Mouse (Mus musculus) heart, embryonic 11.5 days (tissue): ENCODE measurements around the gene Zfp867. TPM values are rescaled to one million over a fixed set of nuclear protein-coding genes. Genes with fewer than 3 reads are reported as not detected.

ENCODE experiments used
- ATAC-seq: fragments of 200-750 bp; cut with Nextera tagmentation; replicated peaks from 2 replicates; pipeline ENCODE4 v1.8.0; 2017; ENCODE audit warnings: moderate library complexity; ENCODE audit not compliant: insufficient number of reproducible peaks, low FRiP score, low TSS enrichment
- H3K27ac ChIP-seq: fragments of 300-500 bp; sonication (generic); 2 replicates; pipeline ENCODE4 v1.5.1; 2014; ENCODE audit warnings: mild to moderate bottlenecking, low read depth, low read length
- H3K27me3 ChIP-seq: fragments of 300-500 bp; sonication (generic); 2 replicates; pipeline ENCODE4 v1.6.1; 2014; ENCODE audit warnings: mild to moderate bottlenecking, low read length, mixed read lengths; ENCODE audit not compliant: control insufficient read depth, insufficient read depth
- H3K36me3 ChIP-seq: fragments of 300-500 bp; sonication (generic); 2 replicates; pipeline ENCODE4 v1.6.1; 2014; ENCODE audit warnings: mild to moderate bottlenecking, low read length, moderate library complexity, mixed read lengths; ENCODE audit not compliant: control insufficient read depth, insufficient read depth
- H3K4me1 ChIP-seq: fragments of 300-500 bp; sonication (generic); 2 replicates; pipeline ENCODE4 v1.6.1; 2014; ENCODE audit warnings: low read length; ENCODE audit not compliant: control insufficient read depth, insufficient read depth
- H3K4me2 ChIP-seq: fragments of 300-500 bp; sonication (generic); 2 replicates; pipeline ENCODE4 v1.6.1; 2014; ENCODE audit warnings: mild to moderate bottlenecking, moderate library complexity
- H3K4me3 ChIP-seq: fragments of 300-500 bp; sonication (generic); 2 replicates; pipeline ENCODE4 v1.5.1; 2014; ENCODE audit warnings: low read depth, low read length
- H3K9ac ChIP-seq: fragments of 300-500 bp; sonication (generic); 2 replicates; pipeline ENCODE4 v1.6.1; 2014; ENCODE audit warnings: mild to moderate bottlenecking, low read depth, low read length, moderate library complexity
- H3K9me3 ChIP-seq: fragments of 300-500 bp; sonication (generic); replicated peaks from 2 replicates; pipeline ENCODE4 v1.6.1; 2016; ENCODE audit warnings: low read length; ENCODE audit not compliant: control insufficient read depth
- WGBS: fragments of 180-500 bp; shearing (Covaris S2); extraction: QIAGEN DNeasy Blood & Tissue Kit; methylation state at CpG from one replicate; pipeline ENCODE4 v1.1.7; 2014; ENCODE audit not compliant: insufficient replicate concordance; 5-methylcytosine and 5-hydroxymethylcytosine counted together
- polyA plus RNA-seq: library from polyadenylated mRNA; unstranded; fragments of >200 nt; fragmentation: Nextera tagmentation; extraction: Ambion mirVana; gene quantifications from 2 replicates; pipeline ENCODE4 v1.2.1, GENCODE M21; 2014

The Zfp867 gene
- polyA plus RNA-seq, 1 experiment from 2014 or later, result 6.2 TPM

DNA sequence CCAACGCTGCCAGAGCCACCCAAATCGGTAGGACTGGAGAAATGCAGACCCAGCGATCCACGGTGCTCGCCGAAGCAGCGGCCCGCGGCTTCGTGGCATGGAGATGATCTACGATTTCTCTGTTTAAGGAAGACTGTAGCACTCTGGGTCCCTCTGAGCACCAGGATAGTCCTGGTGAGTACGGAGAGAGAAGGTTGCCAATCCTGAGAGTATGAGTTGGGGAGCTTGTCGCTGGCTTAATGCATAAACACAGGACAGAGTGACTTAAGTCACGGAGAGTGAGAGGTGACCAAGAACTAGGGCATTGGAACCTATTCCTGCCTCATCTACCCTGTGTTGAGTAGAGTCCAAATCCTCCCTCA lies 34.4 kb upstream of the Zfp867 start:
- H3K4me2 ChIP-seq, result peak overlapping the region; percentile 86
- ATAC-seq, result no peak
- H3K4me1 ChIP-seq, result peaks cover 9% of the 10 kb centered on the region
- H3K27me3 ChIP-seq, result no peaks in the 10 kb centered on the region
- H3K4me3 ChIP-seq, result peak overlapping the region; percentile 97
- no peaks in the 10 kb centered on the region for H3K9me3 ChIP-seq
- H3K36me3 ChIP-seq, result peaks cover 15% of the 10 kb centered on the region
- 1% methylated on average over 14 of the region's 14 CpGs for WGBS
- peak overlapping the region; percentile 96 for H3K9ac ChIP-seq
- H3K27ac ChIP-seq, result peak overlapping the region; percentile 95

- ATAC-seq, result peak; percentile 87
- peaks cover 20% of the 10 kb centered on the region for H3K36me3 ChIP-seq
- 0% methylated on average over 59 of the region's 71 CpGs for WGBS
These were observed 33.8 kb upstream of the Zfp867 start for GRCm38 (mm10) chr11:59505839-59506712.

DNA sequence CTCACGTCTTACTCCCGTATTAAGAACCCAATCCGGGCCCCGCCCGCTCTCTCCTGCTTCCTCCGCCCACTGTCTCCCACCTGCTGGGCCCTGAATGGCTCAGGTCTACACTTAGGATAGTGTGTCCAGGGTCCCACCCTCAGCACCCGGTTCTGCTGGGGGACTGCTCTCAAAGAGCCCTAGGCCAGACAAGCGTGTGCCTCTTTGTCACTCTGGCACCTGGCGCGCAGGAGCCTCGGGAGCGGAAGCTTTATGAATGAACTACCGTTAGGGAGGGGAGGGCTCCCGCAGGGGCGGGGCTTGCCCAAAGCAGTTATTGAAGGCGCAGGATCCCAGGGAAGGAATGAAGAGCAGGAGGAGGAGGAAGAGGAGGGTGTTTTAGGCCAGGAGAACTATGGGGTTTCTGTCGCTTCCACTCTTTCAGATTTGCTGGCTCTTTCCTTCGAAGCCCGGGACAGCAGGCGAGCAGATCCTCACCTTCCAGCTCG lies 33.1 kb upstream of the Zfp867 start:
- H3K9me3 ChIP-seq, result no peaks in the 10 kb centered on the region
- peak overlapping the region; percentile 86 for H3K4me2 ChIP-seq
- WGBS, result under 1% methylated on average over 21 of the region's 21 CpGs
- peak overlapping the region; percentile 97 for H3K4me3 ChIP-seq
- ATAC-seq, result no peak
- H3K27ac ChIP-seq, result peak overlapping the region; percentile 95
- H3K4me1 ChIP-seq, result peaks cover 9% of the 10 kb centered on the region
- peak overlapping the region; percentile 96 for H3K9ac ChIP-seq
- no peaks in the 10 kb centered on the region for H3K27me3 ChIP-seq
- H3K36me3 ChIP-seq, result peaks cover 26% of the 10 kb centered on the region

More at GRCm38 (mm10) chr11:59505839-59506712, 33.8 kb upstream of the Zfp867 start:
- Histone ChIP-seq H3K27ac (peak overlapping the region; percentile 95), H3K4me3 (peak overlapping the region; percentile 97), H3K9ac (peak overlapping the region; percentile 96), H3K4me2 (peak overlapping the region; percentile 86), H3K27me3 (no peaks in the 10 kb centered on the region), H3K4me1 (peaks cover 9% of the 10 kb centered on the region), H3K9me3 (no peaks in the 10 kb centered on the region)

- Histone ChIP-seq H3K9ac (no peak overlapping the region), H3K27ac (no peak overlapping the region), H3K4me1 (peaks cover 6% of the 10 kb centered on the region), H3K36me3 (peaks cover 56% of the 10 kb centered on the region), H3K27me3 (no peaks in the 10 kb centered on the region), H3K4me2 (no peak overlapping the region), H3K4me3 (no peak overlapping the region), H3K9me3 (no peaks in the 10 kb centered on the region)
- ATAC-seq, result no peak
- 85% methylated on average over 5 of the region's 5 CpGs for WGBS
These were observed 29.9 kb upstream of the Zfp867 start for GRCm38 (mm10) chr11:59501978-59502700.

- no peaks in the 10 kb centered on the region for H3K4me1 ChIP-seq
- no peak overlapping the region for H3K9ac ChIP-seq
- H3K4me3 ChIP-seq, result no peak overlapping the region
- no peaks in the 10 kb centered on the region for H3K9me3 ChIP-seq
- H3K27me3 ChIP-seq, result no peaks in the 10 kb centered on the region
- no peak for ATAC-seq
- peaks cover 62% of the 10 kb centered on the region for H3K36me3 ChIP-seq
- H3K4me2 ChIP-seq, result no peak overlapping the region
- H3K27ac ChIP-seq, result no peak overlapping the region
- WGBS, result 92% methylated on average over 7 of the region's 7 CpGs
These were observed 25.5 kb upstream of the Zfp867 start for GRCm38 (mm10) chr11:59497747-59498146.

DNA sequence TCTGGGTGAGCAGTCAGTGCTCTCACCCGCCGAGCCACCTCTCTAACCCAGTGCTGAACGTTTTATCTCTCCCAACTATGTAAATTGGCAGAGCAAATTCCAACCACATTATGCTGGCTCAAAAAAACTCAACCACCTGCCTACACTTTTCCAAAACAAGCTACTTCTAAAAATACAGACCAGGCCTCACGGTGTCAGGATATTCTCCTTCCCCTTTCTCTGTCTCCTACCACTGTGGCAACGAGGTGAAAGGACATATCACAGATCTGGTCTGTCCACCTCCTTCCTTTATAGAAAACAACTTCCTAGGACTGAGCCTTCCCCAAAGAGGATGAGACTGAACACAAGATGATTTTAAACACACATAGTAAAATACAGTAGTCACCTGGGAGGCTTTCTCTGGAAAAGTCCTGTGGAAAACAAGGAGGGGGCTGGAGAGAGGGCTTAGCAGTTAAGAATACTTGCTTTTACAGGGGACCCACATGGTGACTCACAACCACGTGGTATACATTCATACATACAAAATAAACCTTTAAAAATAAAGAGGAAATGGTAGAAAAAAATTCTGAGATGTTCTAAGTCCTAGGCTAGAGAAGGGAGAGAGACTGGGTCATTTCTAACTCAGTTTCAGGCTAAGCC lies 24.5 kb upstream of the Zfp867 start:
- Histone ChIP-seq H3K27ac (no peak overlapping the region), H3K36me3 (peaks cover 68% of the 10 kb centered on the region), H3K9ac (no peak overlapping the region), H3K4me3 (no peak overlapping the region), H3K4me2 (no peak overlapping the region), H3K27me3 (no peaks in the 10 kb centered on the region), H3K4me1 (no peaks in the 10 kb centered on the region), H3K9me3 (no peaks in the 10 kb centered on the region)
- no peak for ATAC-seq
- 73% methylated on average over 6 of the region's 6 CpGs for WGBS

- no peak for ATAC-seq
- peaks cover 33% of the 10 kb centered on the region for H3K36me3 ChIP-seq
- H3K27me3 ChIP-seq, result no peaks in the 10 kb centered on the region
- no peak overlapping the region for H3K4me2 ChIP-seq
- H3K4me3 ChIP-seq, result no peak overlapping the region
- H3K4me1 ChIP-seq, result 0 out of 2 replicates have a peak, but pooled peaks cover 2% of the 10 kb centered on the region
- 72% methylated on average over 8 of the region's 8 CpGs for WGBS
- H3K9me3 ChIP-seq, result no peaks in the 10 kb centered on the region
- no peak overlapping the region for H3K9ac ChIP-seq
- no peak overlapping the region for H3K27ac ChIP-seq
These were observed 13.9 kb upstream of the Zfp867 start for GRCm38 (mm10) chr11:59486222-59486621.

DNA sequence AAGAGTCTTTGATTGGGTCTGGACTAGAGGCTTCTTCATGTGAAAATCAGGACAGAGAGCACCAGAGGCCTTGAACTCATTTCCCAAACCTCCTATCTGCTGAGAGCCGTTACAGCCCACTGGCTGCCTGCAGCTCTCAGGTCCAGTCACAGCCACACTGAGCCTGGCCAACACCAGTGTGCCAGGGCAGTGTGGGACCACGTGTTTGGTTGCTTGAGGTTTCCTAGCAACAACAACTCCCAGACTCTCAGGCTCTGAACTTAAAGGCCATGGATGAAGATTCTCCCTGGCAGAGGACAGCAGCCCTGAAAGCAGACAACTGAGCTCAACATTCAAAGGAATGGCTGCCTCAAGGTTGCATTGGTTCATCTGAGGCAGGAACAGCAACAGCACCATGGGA lies 13.4 kb upstream of the Zfp867 start:
- Histone ChIP-seq H3K9ac (no peak overlapping the region), H3K27ac (no peak overlapping the region), H3K4me2 (no peak overlapping the region), H3K4me3 (no peak overlapping the region), H3K9me3 (no peaks in the 10 kb centered on the region), H3K4me1 (0 out of 2 replicates have a peak, but pooled peaks cover 2% of the 10 kb centered on the region), H3K36me3 (peaks cover 28% of the 10 kb centered on the region), H3K27me3 (no peaks in the 10 kb centered on the region)
- no peak for ATAC-seq
- 46% methylated on average over 2 of the region's 2 CpGs for WGBS
